Mouse (Mus musculus) embryonic fibroblast, embryonic 13.5 days (primary cell): ENCODE results near the gene Rp2.

Source experiments
- CTCF ChIP-seq: IDR thresholded peaks from 2 replicates; pipeline ENCODE4 v1.5.1; 2011; ENCODE audit warnings: mild to moderate bottlenecking, control low read depth, low read length, moderate library complexity, borderline replicate concordance; ENCODE audit not compliant: insufficient read depth
- POLR2A ChIP-seq: IDR thresholded peaks from 2 replicates; pipeline ENCODE4 v1.6.1; 2011; ENCODE audit warnings: low read depth, mild to moderate bottlenecking, control low read depth, low read length, moderate library complexity

- TF ChIP-seq CTCF: no peak
- TF ChIP-seq POLR2A: no peak
Observed at GRCm38 (mm10) chrX:20419536-20419935, 55.3 kb downstream of the Rp2 start.
